Mouse (Mus musculus) small intestine, adult 2 months (tissue): ENCODE measurements around the gene Mtg1.

Source experiments
- CTCF ChIP-seq: fragments of 200-500 bp; IDR thresholded peaks from 2 replicates; pipeline ENCODE4 v1.5.1; 2012; ENCODE audit warnings: low read depth, mild to moderate bottlenecking, control low read depth, inconsistent platforms, low read length, moderate library complexity, mixed read lengths; ENCODE audit not compliant: insufficient replicate concordance, insufficient read length; ENCODE audit errors: extremely low read depth
- POLR2A ChIP-seq: fragments of 200-500 bp; IDR thresholded peaks from 2 replicates; pipeline ENCODE4 v1.6.1; 2012; ENCODE audit warnings: low read depth, mild to moderate bottlenecking, control low read depth, inconsistent platforms, low read length, moderate library complexity

- TF ChIP-seq POLR2A: 0 out of 2 replicates have a peak, but pooled peaks have one; percentile 15
- no peak for TF ChIP-seq CTCF
Observed at GRCm38 (mm10) chr7:140094954-140095353, 42.4 kb upstream of the Mtg1 start.
